Mouse (Mus musculus) heart, adult 11 months (tissue): ENCODE results near the gene Ntrk1.

ENCODE experiments used
- DNase-seq: peaks from one replicate; pipeline ENCODE4 v3.0.0; 2022

Ntrk1 gene

GRCm38 (mm10) chr3:87785156-87785555 lies 9.8 kb downstream of the Ntrk1 start:
- DNase-seq = no peak

- DNase-seq = peak; percentile 93
These were observed 11.5 kb downstream of the Ntrk1 start for GRCm38 (mm10) chr3:87783282-87784023.

GRCm38 (mm10) chr3:87779086-87779485 lies 15.9 kb downstream of the Ntrk1 start:
- DNase-seq = no peak

- no peak for DNase-seq
These were observed 16.7 kb downstream of the Ntrk1 start for GRCm38 (mm10) chr3:87778283-87778682.

GRCm38 (mm10) chr3:87771088-87771487 lies 23.9 kb downstream of the Ntrk1 start:
- DNase-seq = no peak

GRCm38 (mm10) chr3:87770280-87770679 lies 24.7 kb downstream of the Ntrk1 start:
- no peak for DNase-seq

- DNase-seq = peak; percentile 91
These were observed 25.5 kb downstream of the Ntrk1 start for GRCm38 (mm10) chr3:87769506-87769905.

GRCm38 (mm10) chr3:87768844-87769243 lies 26.1 kb downstream of the Ntrk1 start:
- DNase-seq = peak; percentile 99

GRCm38 (mm10) chr3:87768431-87768830 lies 26.5 kb downstream of the Ntrk1 start:
- no peak for DNase-seq

- peak; percentile 99 for DNase-seq
These were observed 27.2 kb downstream of the Ntrk1 start for GRCm38 (mm10) chr3:87767764-87768163.

- no peak for DNase-seq
These were observed 28.7 kb downstream of the Ntrk1 start for GRCm38 (mm10) chr3:87766284-87766667.

GRCm38 (mm10) chr3:87765631-87766283 lies 29.2 kb downstream of the Ntrk1 start:
- peak; percentile 97 for DNase-seq

- peak; percentile 98 for DNase-seq
These were observed 29.9 kb downstream of the Ntrk1 start for GRCm38 (mm10) chr3:87765091-87765490.

- DNase-seq = peak; percentile 95
These were observed 30.5 kb downstream of the Ntrk1 start for GRCm38 (mm10) chr3:87764506-87764905.

GRCm38 (mm10) chr3:87763683-87764289 lies 31.2 kb downstream of the Ntrk1 start:
- peak; percentile 99 for DNase-seq

GRCm38 (mm10) chr3:87763202-87763601 lies 31.8 kb downstream of the Ntrk1 start:
- peak; percentile 93 for DNase-seq

- no peak for DNase-seq
These were observed 33.3 kb downstream of the Ntrk1 start for GRCm38 (mm10) chr3:87761408-87762375.

- DNase-seq = no peak
These were observed 36.3 kb downstream of the Ntrk1 start for GRCm38 (mm10) chr3:87758641-87759040.

- peak; percentile 91 for DNase-seq
These were observed 38.5 kb downstream of the Ntrk1 start for GRCm38 (mm10) chr3:87756488-87756887.

GRCm38 (mm10) chr3:87755964-87756363 lies 39.0 kb downstream of the Ntrk1 start:
- DNase-seq = peak; percentile 97

GRCm38 (mm10) chr3:87753829-87754228 lies 41.1 kb downstream of the Ntrk1 start:
- DNase-seq = peak; percentile 91

- peak; percentile 91 for DNase-seq
These were observed 42.4 kb downstream of the Ntrk1 start for GRCm38 (mm10) chr3:87752567-87752966.

- DNase-seq = peak; percentile 93
These were observed 45.0 kb downstream of the Ntrk1 start for GRCm38 (mm10) chr3:87749977-87750376.
